Mouse (Mus musculus) liver, embryonic 16.5 days (tissue): ENCODE results near the gene Clic4. TPM values are rescaled to one million over a fixed set of nuclear protein-coding genes. Genes with fewer than 3 reads are reported as not detected.
A peak's percentile ranks its signal among the peaks of the same experiment; 100 is the strongest.
"Not testable (repeated sequence)": the region's sequence is repeated elsewhere in the genome, so short reads cannot be mapped to it uniquely, and the experiment has no call there.

Experiments
- ATAC-seq: fragments of 200-750 bp; cut with Nextera tagmentation; 2 replicates; pipeline ENCODE4 v1.8.0; 2017; ENCODE audit warnings: low read depth, mild to moderate bottlenecking, moderate number of reproducible peaks, moderate library complexity
- H3K27ac ChIP-seq: fragments of 300-500 bp; sonication (generic); 2 replicates; pipeline ENCODE4 v1.5.1; 2014; ENCODE audit warnings: mild to moderate bottlenecking, low read length
- H3K27me3 ChIP-seq: fragments of 300-500 bp; sonication (generic); 2 replicates; pipeline ENCODE4 v1.6.1; 2014; ENCODE audit warnings: low read depth, low read length, mixed read lengths; ENCODE audit not compliant: control insufficient read depth, insufficient read depth
- H3K36me3 ChIP-seq: fragments of 300-500 bp; sonication (generic); 2 replicates; pipeline ENCODE4 v1.6.1; 2014; ENCODE audit warnings: mild to moderate bottlenecking; ENCODE audit not compliant: control insufficient read depth, insufficient read depth
- H3K4me1 ChIP-seq: fragments of 300-500 bp; sonication (generic); 2 replicates; pipeline ENCODE4 v1.6.1; 2014; ENCODE audit warnings: low read depth, low read length, mixed read lengths; ENCODE audit not compliant: control insufficient read depth
- H3K4me2 ChIP-seq: fragments of 300-500 bp; sonication (generic); 2 replicates; pipeline ENCODE4 v1.6.1; 2014; ENCODE audit warnings: low read depth, low read length, mixed read lengths
- H3K4me3 ChIP-seq: fragments of 300-500 bp; sonication (generic); 2 replicates; pipeline ENCODE4 v1.5.1; 2014; ENCODE audit warnings: low read depth, mild to moderate bottlenecking, low read length
- H3K9ac ChIP-seq: fragments of 300-500 bp; sonication (generic); 2 replicates; pipeline ENCODE4 v1.6.1; 2014; ENCODE audit warnings: low read depth, low read length
- H3K9me3 ChIP-seq: fragments of 300-500 bp; sonication (generic); replicated peaks from 2 replicates; pipeline ENCODE4 v1.6.1; 2016; ENCODE audit warnings: low read length; ENCODE audit not compliant: control insufficient read depth
- WGBS: fragments of 180-500 bp; shearing (Covaris S2); extraction: QIAGEN DNeasy Blood & Tissue Kit; methylation state at CpG from one replicate; pipeline ENCODE4 v1.1.7; 2014; ENCODE audit not compliant: insufficient replicate concordance; 5-methylcytosine and 5-hydroxymethylcytosine counted together
- polyA plus RNA-seq: library from polyadenylated mRNA; unstranded; fragments of >200 nt; fragmentation: Nextera tagmentation; extraction: Ambion mirVana; gene quantifications from 2 replicates; pipeline ENCODE4 v1.2.1, GENCODE M21; 2015

Gene Clic4
- polyA plus RNA-seq, 1 experiment from 2014 or later: 110 TPM

DNA sequence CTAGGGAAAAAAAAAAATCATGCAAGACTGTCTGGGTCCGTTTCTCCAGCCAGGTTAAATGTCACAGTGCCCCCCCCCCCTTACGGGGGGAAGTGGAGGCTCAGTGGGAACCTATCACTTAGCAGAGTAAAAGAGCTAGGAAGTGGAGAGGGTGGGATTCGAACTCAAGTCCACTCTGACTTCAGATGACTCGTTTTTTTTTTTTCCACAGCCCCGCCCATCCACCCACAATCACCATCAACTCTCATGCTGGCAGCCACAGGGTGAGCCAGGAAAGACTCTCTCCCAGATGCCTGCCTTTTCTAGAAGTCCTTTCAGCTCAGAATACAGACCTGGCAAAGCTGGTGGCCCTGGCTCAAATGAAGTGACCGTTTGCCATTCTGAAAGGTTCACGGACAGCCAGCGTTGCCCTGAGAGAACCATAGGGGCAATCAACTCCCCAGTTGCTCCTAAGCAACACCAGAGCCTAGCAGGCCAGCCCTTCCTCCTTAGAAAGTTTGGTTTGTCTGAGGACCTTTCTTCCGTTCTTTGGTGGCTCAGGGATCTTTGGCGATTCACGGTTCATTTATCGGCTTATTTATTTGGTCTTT, 13.5 kb upstream of the Clic4 start:
- Histone ChIP-seq H3K4me1 (peaks cover 47% of the 10 kb centered on the region), H3K36me3 (no peaks in the 10 kb centered on the region), H3K9ac (peak overlapping the region; percentile 52), H3K27me3 (no peaks in the 10 kb centered on the region), H3K27ac (peak overlapping the region; percentile 88), H3K4me2 (peak overlapping the region; percentile 53; the same call in 1 of the 2 replicates), H3K9me3 (no peaks in the 10 kb centered on the region), H3K4me3 (no peak overlapping the region)
- ATAC-seq: no peak
- 34% methylated on average over 12 of the region's 12 CpGs for WGBS

DNA sequence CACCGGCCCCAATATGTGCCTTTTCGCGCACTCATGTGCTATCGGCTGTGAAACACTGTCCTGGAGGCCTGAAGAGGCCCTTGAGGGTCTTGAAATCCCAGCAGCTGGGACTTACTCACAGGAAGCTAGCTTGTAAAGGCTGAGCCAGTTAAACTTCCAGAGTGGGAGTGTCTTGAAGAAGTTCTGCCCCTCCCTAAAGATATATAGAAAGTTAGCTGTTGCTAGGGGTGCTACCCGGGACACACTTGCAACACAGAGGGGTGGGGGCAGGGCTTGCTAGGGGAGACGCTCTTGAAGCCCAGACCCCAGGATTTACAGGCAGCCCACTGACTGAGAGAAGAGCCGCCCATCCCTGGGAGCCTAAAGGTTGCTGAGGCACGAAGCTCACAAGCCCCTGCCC, 12.8 kb upstream of the Clic4 start:
- Histone ChIP-seq H3K4me2 (peak overlapping the region; percentile 17; the same call in 1 of the 2 replicates), H3K4me1 (peaks cover 47% of the 10 kb centered on the region), H3K27ac (peak overlapping the region; percentile 88), H3K4me3 (no peak overlapping the region), H3K9me3 (no peaks in the 10 kb centered on the region), H3K27me3 (no peaks in the 10 kb centered on the region), H3K36me3 (no peaks in the 10 kb centered on the region), H3K9ac (peak overlapping the region; percentile 39)
- ATAC-seq: no peak
- 58% methylated on average over 8 of the region's 8 CpGs for WGBS

DNA sequence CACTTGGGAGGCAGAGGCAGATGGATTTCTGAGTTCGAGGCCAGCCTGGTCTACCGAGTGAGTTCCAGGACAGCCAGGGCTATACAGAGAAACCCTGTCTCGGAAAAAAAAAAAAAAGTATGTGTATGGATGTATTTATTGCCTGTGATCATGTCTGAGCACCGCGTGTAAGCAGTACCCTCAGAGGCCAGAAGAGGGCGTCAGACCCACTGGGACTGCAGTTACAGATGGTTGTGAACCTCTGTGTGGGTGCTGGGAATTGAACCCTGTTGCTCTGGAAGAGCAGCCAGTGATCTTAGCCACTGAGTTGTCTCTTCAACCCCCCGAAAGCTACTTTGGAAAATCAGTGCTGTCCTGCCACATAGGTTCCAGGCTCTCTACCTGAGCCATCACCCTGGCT, 11.3 kb upstream of the Clic4 start:
- no peak overlapping the region for H3K27ac ChIP-seq
- H3K4me1 ChIP-seq: peaks cover 41% of the 10 kb centered on the region
- H3K36me3 ChIP-seq: no peaks in the 10 kb centered on the region
- H3K27me3 ChIP-seq: no peaks in the 10 kb centered on the region
- no peak overlapping the region for H3K4me2 ChIP-seq
- H3K9me3 ChIP-seq: no peaks in the 10 kb centered on the region
- ATAC-seq: no peak
- H3K4me3 ChIP-seq: no peak overlapping the region
- H3K9ac ChIP-seq: no peak overlapping the region
- WGBS: 83% methylated on average over 7 of the region's 7 CpGs

DNA sequence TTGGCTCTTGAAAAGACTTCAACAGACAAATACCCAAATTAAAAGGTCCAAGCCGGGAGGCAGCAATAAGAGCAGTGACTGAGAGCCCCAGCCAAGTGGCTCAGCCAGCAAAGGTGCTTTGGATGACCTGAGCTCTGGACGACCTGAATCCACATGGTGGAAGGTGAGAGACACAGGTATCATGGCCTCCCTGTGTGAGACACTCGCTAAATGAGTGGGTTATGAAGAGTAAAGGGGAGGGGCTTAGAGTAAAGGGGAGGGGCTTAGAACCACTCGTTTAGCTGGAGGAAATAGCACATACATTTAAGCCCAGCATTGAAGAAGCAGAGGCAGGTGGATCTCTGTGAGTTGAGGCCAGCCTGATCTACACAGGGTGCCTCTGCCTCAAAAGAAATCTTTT, 10.8 kb upstream of the Clic4 start:
- 59% methylated on average over 4 of the region's 4 CpGs for WGBS
- Histone ChIP-seq H3K4me3 (no peak overlapping the region), H3K9me3 (no peaks in the 10 kb centered on the region), H3K4me1 (peaks cover 36% of the 10 kb centered on the region), H3K36me3 (no peaks in the 10 kb centered on the region), H3K4me2 (no peak overlapping the region), H3K9ac (no peak overlapping the region), H3K27me3 (no peaks in the 10 kb centered on the region), H3K27ac (no peak overlapping the region)
- no peak for ATAC-seq

DNA sequence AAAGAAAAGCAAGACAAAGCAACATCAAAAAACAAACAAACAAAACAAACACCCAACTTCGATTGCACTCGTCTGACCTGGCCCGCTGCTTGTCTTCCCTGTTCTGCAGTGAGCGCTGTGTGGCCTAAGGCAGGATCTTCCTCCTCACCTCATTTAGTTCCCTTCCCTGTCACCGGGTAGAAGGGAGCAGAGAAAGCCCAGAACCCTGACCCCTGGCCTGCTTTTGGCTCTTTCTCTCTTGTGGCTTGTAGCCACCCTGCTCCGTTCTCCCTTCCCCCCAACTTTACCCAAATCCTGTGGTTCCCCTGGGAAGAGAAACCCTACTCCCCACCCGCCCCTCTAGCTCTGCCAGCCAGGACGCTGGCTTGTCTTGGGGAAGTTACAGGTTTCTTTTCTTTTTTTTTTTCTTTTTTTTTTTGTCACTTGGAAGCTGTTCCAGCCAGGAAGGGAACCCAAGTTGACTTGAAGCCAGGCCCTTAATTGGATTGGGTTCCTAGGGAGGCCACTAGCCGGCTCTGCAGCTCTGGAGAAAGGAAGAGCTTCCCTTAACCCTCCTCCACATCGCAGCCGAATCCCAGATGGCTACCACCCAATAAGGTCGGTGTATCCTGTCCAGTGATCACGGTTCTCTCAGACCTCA, 10.2 kb upstream of the Clic4 start:
- no peak overlapping the region for H3K9ac ChIP-seq
- ATAC-seq: no peak
- H3K27ac ChIP-seq: no peak overlapping the region; the same call in 1 of the 2 replicates
- no peak overlapping the region for H3K4me3 ChIP-seq
- no peak overlapping the region for H3K4me2 ChIP-seq
- H3K36me3 ChIP-seq: no peaks in the 10 kb centered on the region
- peaks cover 30% of the 10 kb centered on the region for H3K4me1 ChIP-seq
- no peaks in the 10 kb centered on the region for H3K9me3 ChIP-seq
- H3K27me3 ChIP-seq: no peaks in the 10 kb centered on the region
- 63% methylated on average over 13 of the region's 13 CpGs for WGBS

DNA sequence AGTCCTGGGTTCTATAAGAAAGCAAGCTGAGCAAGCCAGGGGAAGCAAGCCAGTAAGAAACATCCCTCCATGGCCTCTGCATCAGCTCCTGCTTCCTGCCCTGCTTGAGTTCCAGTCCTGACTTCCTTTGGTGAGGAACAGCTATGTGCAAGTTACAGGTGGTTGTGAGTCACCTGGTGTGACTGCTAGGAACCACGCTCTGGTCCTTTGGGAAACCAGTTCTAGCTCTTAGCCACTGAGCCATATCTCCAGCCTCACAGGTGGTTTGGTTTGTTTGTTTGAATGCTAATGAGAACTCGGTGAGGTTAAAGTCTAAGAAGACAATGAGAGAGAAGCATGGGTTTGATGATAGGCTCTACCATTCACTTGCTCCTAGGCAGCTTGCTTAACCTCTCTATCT, 7.4 kb upstream of the Clic4 start:
- H3K9ac ChIP-seq, H3K9me3 ChIP-seq, H3K36me3 ChIP-seq, H3K4me3 ChIP-seq, H3K4me2 ChIP-seq, H3K27ac ChIP-seq, ATAC-seq, H3K27me3 ChIP-seq: not testable (repeated sequence)
- 50% methylated on average over 2 of the region's 2 CpGs for WGBS
- H3K4me1 ChIP-seq: peaks cover 10% of the 10 kb centered on the region

DNA sequence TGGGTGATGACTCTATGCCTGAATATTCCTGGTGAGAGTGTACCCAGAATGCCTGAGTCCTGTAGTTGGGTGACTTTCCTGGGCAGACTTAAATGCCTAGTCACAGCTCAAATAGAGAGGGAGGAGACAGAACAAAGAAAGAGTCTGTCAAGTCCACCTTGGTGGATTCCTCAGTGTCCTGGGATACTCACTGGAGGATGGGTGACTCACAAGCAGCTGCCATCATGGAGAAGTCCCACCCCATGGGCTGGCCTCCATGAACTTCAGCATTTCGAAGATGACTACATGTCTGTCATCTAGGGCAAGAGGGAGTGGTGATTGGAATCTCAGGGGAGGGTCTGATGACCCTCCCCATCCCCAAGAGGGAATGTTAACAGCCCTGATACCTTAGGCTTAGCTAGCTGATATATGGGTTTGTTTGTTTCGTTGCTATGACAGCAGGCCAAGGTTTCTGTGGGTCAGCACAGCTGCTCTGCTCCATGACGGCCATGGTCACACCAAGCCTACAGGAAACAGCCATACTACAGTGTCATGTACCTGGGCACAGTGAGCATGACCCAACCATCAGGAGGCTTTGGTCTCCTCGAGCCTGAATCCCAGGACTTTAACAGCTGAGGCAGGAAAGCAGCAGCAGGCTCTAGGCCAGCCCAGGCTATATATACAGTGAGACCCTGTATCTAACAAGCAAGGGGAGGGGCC, 4.2 kb upstream of the Clic4 start:
- no peak overlapping the region for H3K27ac ChIP-seq
- H3K4me1 ChIP-seq: peaks cover 14% of the 10 kb centered on the region
- H3K4me3 ChIP-seq: no peak overlapping the region
- ATAC-seq: no peak
- H3K27me3 ChIP-seq: no peaks in the 10 kb centered on the region
- no peaks in the 10 kb centered on the region for H3K36me3 ChIP-seq
- H3K4me2 ChIP-seq: no peak overlapping the region
- H3K9me3 ChIP-seq: no peaks in the 10 kb centered on the region
- 59% methylated on average over 4 of the region's 4 CpGs for WGBS
- H3K9ac ChIP-seq: no peak overlapping the region

DNA sequence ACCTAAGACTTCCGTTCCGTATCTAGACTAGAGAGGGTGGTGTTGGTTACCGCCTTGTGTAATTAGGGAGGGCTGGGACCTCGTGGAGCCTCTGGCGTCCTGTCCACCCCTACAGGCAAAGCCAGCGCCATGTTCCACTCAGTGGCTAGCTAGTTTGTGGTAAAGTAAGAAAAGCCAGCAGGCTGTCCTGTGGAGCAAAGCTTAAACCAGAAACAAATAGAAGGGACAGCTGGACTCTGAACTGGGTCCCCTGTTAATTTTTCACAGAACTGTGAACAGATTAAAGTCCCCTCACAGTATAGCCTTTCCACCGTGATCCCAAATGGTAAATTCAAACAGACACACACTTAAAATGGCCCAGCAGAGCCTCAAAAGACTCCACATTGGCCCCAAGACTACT, 2.1 kb upstream of the Clic4 start:
- Histone ChIP-seq H3K27me3 (no peaks in the 10 kb centered on the region), H3K9ac (peak overlapping the region; percentile 37; the same call in 1 of the 2 replicates), H3K27ac (peak overlapping the region; percentile 88), H3K9me3 (no peaks in the 10 kb centered on the region), H3K36me3 (no peaks in the 10 kb centered on the region), H3K4me1 (peaks cover 26% of the 10 kb centered on the region), H3K4me3 (no peak overlapping the region), H3K4me2 (0 out of 2 replicates have a peak overlapping the region, but pooled peaks have one; percentile 7)
- ATAC-seq: no peak
- 54% methylated on average over 7 of the region's 7 CpGs for WGBS

DNA sequence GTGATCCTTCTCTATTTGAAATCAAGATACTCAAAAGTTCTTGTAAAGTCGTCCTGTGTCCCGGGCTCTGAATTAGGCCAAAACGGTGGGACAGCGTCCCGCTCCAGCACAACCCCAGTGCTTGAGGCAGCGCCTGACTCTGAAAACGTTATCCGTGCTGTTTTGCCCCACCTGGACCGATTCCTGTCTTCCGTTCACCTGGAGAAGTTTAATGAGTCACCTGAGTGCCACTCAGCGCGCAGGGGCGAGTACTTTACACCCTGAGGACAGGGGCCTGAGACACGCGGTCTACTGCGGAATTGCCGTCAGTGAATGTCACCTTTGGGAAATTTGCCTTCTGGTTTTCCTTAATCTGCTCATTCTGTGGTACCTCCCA, 681 bp upstream of the Clic4 start:
- no peak for ATAC-seq
- peak overlapping the region; percentile 61 for H3K4me3 ChIP-seq
- H3K27ac ChIP-seq: peak overlapping the region; percentile 64
- H3K9me3 ChIP-seq: no peaks in the 10 kb centered on the region
- peak overlapping the region; percentile 75 for H3K9ac ChIP-seq
- no peaks in the 10 kb centered on the region for H3K27me3 ChIP-seq
- H3K36me3 ChIP-seq: no peaks in the 10 kb centered on the region; the same call in 1 of the 2 replicates
- H3K4me2 ChIP-seq: peak overlapping the region; percentile 88
- WGBS: 2% methylated on average over 17 of the region's 17 CpGs
- H3K4me1 ChIP-seq: peaks cover 41% of the 10 kb centered on the region
